Mouse (Mus musculus) WW6 (cell line): ENCODE data around the gene Eno2.

ENCODE experiments used
- DNase-seq: peaks from one replicate; pipeline ENCODE4 v3.0.0-alpha.2; 2013; ENCODE audit warnings: low read depth, low spot score

Gene Eno2

GRCm38 (mm10) chr6:124759259-124759658 lies 10.2 kb downstream of the Eno2 start:
- DNase-seq: peak; percentile 91

- no peak for DNase-seq
Observed at GRCm38 (mm10) chr6:124758849-124759232, 10.6 kb downstream of the Eno2 start.

GRCm38 (mm10) chr6:124757909-124758848 lies 11.3 kb downstream of the Eno2 start:
- DNase-seq: no peak

GRCm38 (mm10) chr6:124757351-124757880 lies 12.1 kb downstream of the Eno2 start:
- DNase-seq: no peak

- DNase-seq: no peak
Observed at GRCm38 (mm10) chr6:124756652-124757350, 12.7 kb downstream of the Eno2 start.

GRCm38 (mm10) chr6:124755831-124756595 lies 13.5 kb downstream of the Eno2 start, which contains the start of the genes Gm45234 and Atn1:
Gm45234 (minus strand) TSS chr6:124756021.
Atn1 (minus strand) TSS chr6:124756524.
- no peak for DNase-seq

- no peak for DNase-seq
Observed at GRCm38 (mm10) chr6:124755306-124755705, 14.2 kb downstream of the Eno2 start.

- DNase-seq: no peak
Observed at GRCm38 (mm10) chr6:124753861-124754260, 15.6 kb downstream of the Eno2 start.

GRCm38 (mm10) chr6:124750405-124750804 lies 19.1 kb downstream of the Eno2 start:
- DNase-seq: no peak

- DNase-seq: no peak
Observed at GRCm38 (mm10) chr6:124746654-124747632, 22.5 kb downstream of the Eno2 start.

GRCm38 (mm10) chr6:124746296-124746605 lies 23.2 kb downstream of the Eno2 start:
- DNase-seq: no peak

GRCm38 (mm10) chr6:124745490-124746295 lies 23.8 kb downstream of the Eno2 start:
- DNase-seq: peak; percentile 99

GRCm38 (mm10) chr6:124744755-124745321 lies 24.6 kb downstream of the Eno2 start:
- DNase-seq: no peak

- no peak for DNase-seq
Observed at GRCm38 (mm10) chr6:124743647-124744046, 25.8 kb downstream of the Eno2 start.

GRCm38 (mm10) chr6:124742839-124743514 lies 26.5 kb downstream of the Eno2 start:
- DNase-seq: no peak

- DNase-seq: no peak
Observed at GRCm38 (mm10) chr6:124741842-124742241, 27.6 kb downstream of the Eno2 start.

GRCm38 (mm10) chr6:124740888-124741761 lies 28.3 kb downstream of the Eno2 start, which contains the start of gene Grcc10:
Grcc10 (minus strand) TSS chr6:124741374.
- DNase-seq: peak; percentile 98
